Mouse (Mus musculus) lung, embryonic 16.5 days (tissue): ENCODE data around the gene Pold1. TPM values are rescaled to one million over a fixed set of nuclear protein-coding genes. Genes with fewer than 3 reads are reported as not detected.

Source experiments
- ATAC-seq: fragments of 200-750 bp; cut with Nextera tagmentation; 2 replicates; pipeline ENCODE4 v1.8.0; 2017; ENCODE audit warnings: low read depth, mild to moderate bottlenecking, moderate library complexity
- H3K27ac ChIP-seq: fragments of 300-500 bp; sonication (generic); 2 replicates; pipeline ENCODE4 v1.5.1; 2014; ENCODE audit warnings: mild to moderate bottlenecking, control low read depth, low read length
- H3K27me3 ChIP-seq: fragments of 300-500 bp; sonication (generic); 2 replicates; pipeline ENCODE4 v1.6.1; 2014; ENCODE audit warnings: low read depth, low read length, mixed read lengths; ENCODE audit not compliant: control insufficient read depth, insufficient read depth
- H3K36me3 ChIP-seq: fragments of 300-500 bp; sonication (generic); 2 replicates; pipeline ENCODE4 v1.6.1; 2014; ENCODE audit warnings: low read length; ENCODE audit not compliant: control insufficient read depth, insufficient read depth
- H3K4me1 ChIP-seq: fragments of 300-500 bp; sonication (generic); replicated peaks from 2 replicates; pipeline ENCODE4 v1.6.1; 2014; ENCODE audit warnings: low read length, mixed read lengths; ENCODE audit not compliant: control insufficient read depth, insufficient read depth
- H3K4me2 ChIP-seq: fragments of 300-500 bp; sonication (generic); 2 replicates; pipeline ENCODE4 v1.6.1; 2014; ENCODE audit warnings: low read depth, low read length, control low read depth
- H3K4me3 ChIP-seq: fragments of 300-500 bp; sonication (generic); 2 replicates; pipeline ENCODE4 v1.5.1; 2014; ENCODE audit warnings: mild to moderate bottlenecking, low read length, control low read depth
- H3K9ac ChIP-seq: fragments of 300-500 bp; sonication (generic); 2 replicates; pipeline ENCODE4 v1.6.1; 2014; ENCODE audit warnings: low read length, control low read depth
- H3K9me3 ChIP-seq: fragments of 300-500 bp; sonication (generic); 2 replicates; pipeline ENCODE4 v1.6.1; 2016; ENCODE audit warnings: low read length; ENCODE audit not compliant: control insufficient read depth
- WGBS: fragments of 180-500 bp; shearing (Covaris S2); extraction: QIAGEN DNeasy Blood & Tissue Kit; methylation state at CpG from one replicate; pipeline ENCODE4 v1.1.7; 2014; 5-methylcytosine and 5-hydroxymethylcytosine counted together
- polyA plus RNA-seq: library from polyadenylated mRNA; unstranded; fragments of >200 nt; fragmentation: Nextera tagmentation; extraction: Ambion mirVana; gene quantifications from 2 replicates; pipeline ENCODE4 v1.2.1, GENCODE M21; 2015

Pold1 gene
- polyA plus RNA-seq, 1 experiment from 2014 or later = 100 TPM

DNA sequence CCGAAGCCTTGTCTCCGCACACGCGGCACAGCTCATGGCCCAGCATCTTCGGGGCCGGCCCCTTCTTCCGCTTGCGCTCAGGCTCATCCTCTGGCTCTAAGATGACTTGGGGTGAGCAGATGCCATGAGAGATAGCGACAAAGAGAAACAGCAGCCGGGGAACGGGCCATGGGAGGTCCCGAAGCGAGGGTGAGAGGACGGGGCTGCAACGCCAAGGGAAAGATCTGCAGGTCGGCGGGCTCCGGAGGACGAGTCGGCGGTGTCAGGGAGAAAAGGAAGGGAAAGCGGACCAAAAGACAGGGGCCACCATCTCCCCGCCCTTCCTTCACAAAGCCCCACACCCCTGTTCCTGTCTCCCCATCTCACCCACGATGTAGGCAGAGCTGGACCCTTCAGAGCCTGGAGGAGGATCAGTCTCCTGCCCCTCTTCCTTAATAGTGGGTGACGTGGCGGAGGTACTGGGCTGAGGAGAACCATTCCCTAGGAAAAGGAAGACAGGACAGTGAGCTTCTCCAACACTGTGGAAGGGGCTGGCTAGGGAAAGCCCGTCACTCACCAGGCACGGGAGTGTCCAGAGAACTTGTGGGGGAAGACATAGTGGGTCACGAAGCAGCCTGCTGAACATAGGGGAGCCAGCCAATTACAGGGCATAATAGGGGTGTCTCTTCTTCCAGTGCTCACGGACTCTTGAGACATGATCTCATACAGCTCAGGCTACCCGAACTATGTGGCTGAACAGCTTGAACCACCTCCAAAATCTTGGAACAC is 3.7 kb upstream of the Pold1 start:
- Histone ChIP-seq H3K4me3 (peak overlapping the region; percentile 85), H3K9ac (no peak overlapping the region), H3K27ac (no peak overlapping the region), H3K4me2 (peak overlapping the region; percentile 67), H3K36me3 (peaks cover 28% of the 10 kb centered on the region), H3K4me1 (peaks cover 16% of the 10 kb centered on the region), H3K9me3 (no peaks in the 10 kb centered on the region), H3K27me3 (no peaks in the 10 kb centered on the region)
- ATAC-seq = no peak
- 86% methylated on average over 31 of the region's 31 CpGs for WGBS

DNA sequence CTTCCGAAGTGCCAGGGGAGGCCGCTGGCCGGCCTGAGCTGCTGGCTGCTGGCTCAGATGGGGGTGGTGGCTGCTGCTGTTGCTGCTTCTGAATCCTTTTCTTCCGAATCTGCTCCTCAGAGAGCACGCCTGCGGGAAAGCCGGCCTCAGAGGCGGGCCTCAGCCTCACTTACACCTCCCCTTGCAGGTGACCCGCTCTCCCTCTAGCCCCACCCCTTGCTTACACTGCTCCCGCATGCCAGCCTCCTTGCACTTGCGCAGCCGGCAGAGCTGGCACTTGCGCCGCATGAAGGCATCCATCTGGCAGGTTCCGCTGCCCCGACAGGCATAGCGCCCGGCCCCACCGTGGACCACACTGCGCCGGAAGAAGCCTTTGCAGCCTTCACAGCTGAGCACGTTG is 3.1 kb upstream of the Pold1 start:
- no peaks in the 10 kb centered on the region for H3K9me3 ChIP-seq
- H3K4me3 ChIP-seq = no peak overlapping the region
- peaks cover 28% of the 10 kb centered on the region for H3K36me3 ChIP-seq
- H3K9ac ChIP-seq = no peak overlapping the region
- ATAC-seq = no peak
- peaks cover 21% of the 10 kb centered on the region for H3K4me1 ChIP-seq
- no peak overlapping the region for H3K27ac ChIP-seq
- WGBS = 79% methylated on average over 22 of the region's 22 CpGs
- H3K27me3 ChIP-seq = no peaks in the 10 kb centered on the region
- H3K4me2 ChIP-seq = no peak overlapping the region

GRCm38 (mm10) chr7:44551301-44551700 is 2.7 kb upstream of the Pold1 start:
- Histone ChIP-seq H3K9me3 (no peaks in the 10 kb centered on the region), H3K4me3 (no peak overlapping the region), H3K4me1 (peaks cover 21% of the 10 kb centered on the region), H3K36me3 (peaks cover 28% of the 10 kb centered on the region), H3K27ac (no peak overlapping the region), H3K4me2 (no peak overlapping the region), H3K27me3 (no peaks in the 10 kb centered on the region), H3K9ac (no peak overlapping the region)
- no peak for ATAC-seq
- 95% methylated on average over 21 of the region's 21 CpGs for WGBS

DNA sequence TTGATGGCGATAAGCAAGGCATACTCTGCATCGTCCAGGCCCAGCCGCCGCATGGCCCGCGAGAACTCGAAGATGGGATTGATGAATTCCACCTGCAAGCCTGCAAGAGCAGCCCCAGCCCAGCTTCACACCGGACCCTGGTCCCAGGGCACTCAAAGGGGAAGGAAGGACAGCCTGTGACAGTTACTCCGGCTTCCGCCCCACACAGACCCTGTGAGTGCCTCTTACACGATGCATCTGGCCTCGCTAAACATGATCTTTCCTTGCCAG is 1.7 kb upstream of the Pold1 start:
- WGBS = 92% methylated on average over 12 of the region's 12 CpGs
- Histone ChIP-seq H3K9ac (no peak overlapping the region), H3K4me3 (no peak overlapping the region), H3K27ac (no peak overlapping the region), H3K36me3 (peaks cover 28% of the 10 kb centered on the region), H3K9me3 (no peaks in the 10 kb centered on the region), H3K27me3 (no peaks in the 10 kb centered on the region), H3K4me1 (peaks cover 21% of the 10 kb centered on the region), H3K4me2 (no peak overlapping the region)
- no peak for ATAC-seq

DNA sequence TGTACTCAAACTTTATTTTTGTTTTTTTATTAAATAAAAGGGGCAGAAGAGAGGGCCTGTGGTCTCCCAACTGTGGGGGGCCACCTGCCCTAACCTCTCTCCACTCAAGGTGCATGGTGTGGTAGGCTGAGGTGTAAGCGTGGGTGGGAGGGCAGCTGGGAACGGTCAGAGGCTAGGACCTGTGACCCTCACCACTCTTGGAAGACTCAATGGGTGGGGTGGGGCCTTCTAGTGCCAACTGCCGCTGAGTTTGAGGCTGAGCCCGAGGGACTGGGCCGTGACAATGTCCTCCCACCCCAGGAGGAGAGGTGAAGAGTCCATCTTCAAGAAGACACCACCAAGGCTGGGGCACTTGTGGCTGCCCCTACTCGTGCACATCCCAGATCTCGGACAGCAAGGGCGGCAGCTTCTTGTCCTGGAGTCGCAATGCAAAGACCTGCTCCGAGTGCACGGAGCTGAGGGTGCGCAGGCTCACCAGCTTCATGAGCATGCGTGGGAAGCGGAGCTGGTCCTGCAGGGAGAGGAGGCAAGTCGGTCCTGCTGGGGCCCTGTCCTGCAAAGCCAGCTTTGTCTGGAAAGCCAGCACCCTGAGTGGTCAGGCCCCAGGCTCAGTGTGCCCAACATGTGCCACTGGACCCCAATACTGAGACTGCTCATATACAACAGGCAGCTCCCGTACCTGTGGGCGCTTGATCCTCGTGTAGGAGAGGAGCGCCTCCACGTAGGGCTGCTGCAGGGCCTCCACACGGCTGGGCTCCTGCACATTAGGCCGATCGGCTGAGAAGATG is 1.2 kb upstream of the Pold1 start:
- Histone ChIP-seq H3K4me3 (no peak overlapping the region), H3K9ac (no peak overlapping the region), H3K4me1 (peaks cover 21% of the 10 kb centered on the region), H3K27ac (no peak overlapping the region), H3K9me3 (no peaks in the 10 kb centered on the region), H3K27me3 (no peaks in the 10 kb centered on the region), H3K36me3 (peaks cover 28% of the 10 kb centered on the region), H3K4me2 (no peak overlapping the region)
- 91% methylated on average over 23 of the region's 23 CpGs for WGBS
- no peak for ATAC-seq

- no peak overlapping the region for H3K27ac ChIP-seq
- ATAC-seq = no peak
- 12% methylated on average over 5 of the region's 5 CpGs for WGBS
These were observed 924 bp downstream of the Pold1 start for GRCm38 (mm10) chr7:44547725-44548124.

DNA sequence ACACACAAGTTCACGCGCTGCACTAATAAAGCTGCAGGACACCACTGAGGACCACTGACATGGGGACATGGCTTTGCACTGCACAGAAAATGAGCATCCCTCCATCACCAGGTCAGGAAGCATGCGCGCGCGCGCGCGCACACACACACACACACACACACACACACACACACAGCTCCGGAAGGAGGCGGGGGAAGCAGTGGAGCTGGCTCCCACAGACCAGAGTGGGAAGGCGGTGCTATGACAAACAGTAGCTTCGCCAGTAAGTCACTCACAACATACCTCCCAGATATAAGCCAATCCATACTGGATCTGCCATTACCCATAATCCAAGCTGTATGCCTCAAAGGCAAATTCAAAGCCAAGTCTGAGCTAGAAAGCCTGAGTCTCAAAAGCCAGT is 1.6 kb downstream of the Pold1 start:
- no peaks in the 10 kb centered on the region for H3K9me3 ChIP-seq
- H3K27ac ChIP-seq = no peak overlapping the region
- ATAC-seq = no peak
- 90% methylated on average over 13 of the region's 13 CpGs for WGBS
- peak overlapping the region; percentile 76 for H3K4me2 ChIP-seq
- peaks cover 12% of the 10 kb centered on the region for H3K4me1 ChIP-seq
- no peaks in the 10 kb centered on the region for H3K27me3 ChIP-seq
- peaks cover 28% of the 10 kb centered on the region for H3K36me3 ChIP-seq
- H3K9ac ChIP-seq = peak overlapping the region; percentile 62; the same call in 1 of the 2 replicates
- peak overlapping the region; percentile 54 for H3K4me3 ChIP-seq

More at GRCm38 (mm10) chr7:44547725-44548124, 924 bp downstream of the Pold1 start:
- peak overlapping the region; percentile 54 for H3K4me3 ChIP-seq
- H3K9ac ChIP-seq = peak overlapping the region; percentile 62
- H3K9me3 ChIP-seq = no peaks in the 10 kb centered on the region
- peak overlapping the region; percentile 76 for H3K4me2 ChIP-seq
- peaks cover 15% of the 10 kb centered on the region for H3K4me1 ChIP-seq
- no peaks in the 10 kb centered on the region for H3K27me3 ChIP-seq
- peaks cover 28% of the 10 kb centered on the region for H3K36me3 ChIP-seq

DNA sequence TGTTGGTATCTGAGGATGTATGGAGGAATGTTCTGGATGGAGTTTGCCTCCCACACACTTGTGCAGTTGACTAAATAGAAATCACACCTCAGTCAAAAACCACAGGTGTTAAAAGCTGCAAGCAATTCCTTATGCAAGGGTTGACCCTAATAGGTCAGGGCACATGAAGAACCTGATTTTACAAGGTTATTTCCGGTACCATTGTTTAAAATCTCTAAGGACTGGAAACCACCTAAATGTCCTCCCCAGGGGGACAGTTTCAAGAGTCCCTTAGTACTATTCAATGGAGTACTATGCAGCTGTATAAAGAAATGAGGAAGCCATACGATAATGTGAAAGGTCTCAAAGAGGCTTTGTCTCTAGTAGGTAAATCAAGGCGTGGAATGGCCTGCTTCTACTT is 2.4 kb downstream of the Pold1 start:
- H3K9me3 ChIP-seq = no peaks in the 10 kb centered on the region
- no peak for ATAC-seq
- no peak overlapping the region for H3K4me2 ChIP-seq
- H3K4me3 ChIP-seq = no peak overlapping the region
- no peaks in the 10 kb centered on the region for H3K27me3 ChIP-seq
- WGBS = over 99% methylated on average over 3 of the region's 3 CpGs
- H3K36me3 ChIP-seq = peaks cover 24% of the 10 kb centered on the region
- H3K4me1 ChIP-seq = peaks cover 12% of the 10 kb centered on the region
- no peak overlapping the region for H3K9ac ChIP-seq
- no peak overlapping the region for H3K27ac ChIP-seq

GRCm38 (mm10) chr7:44543071-44543470 is 5.6 kb downstream of the Pold1 start:
- WGBS = 69% methylated on average over 12 of the region's 12 CpGs
- Histone ChIP-seq H3K27me3 (no peaks in the 10 kb centered on the region), H3K4me2 (no peak overlapping the region), H3K9me3 (no peaks in the 10 kb centered on the region), H3K4me1 (peaks cover 12% of the 10 kb centered on the region), H3K4me3 (no peak overlapping the region), H3K9ac (no peak overlapping the region), H3K36me3 (peaks cover 27% of the 10 kb centered on the region), H3K27ac (no peak overlapping the region)
- ATAC-seq = no peak
